Mouse (Mus musculus): ENCODE measurements around the gene Flnb.

DNA sequence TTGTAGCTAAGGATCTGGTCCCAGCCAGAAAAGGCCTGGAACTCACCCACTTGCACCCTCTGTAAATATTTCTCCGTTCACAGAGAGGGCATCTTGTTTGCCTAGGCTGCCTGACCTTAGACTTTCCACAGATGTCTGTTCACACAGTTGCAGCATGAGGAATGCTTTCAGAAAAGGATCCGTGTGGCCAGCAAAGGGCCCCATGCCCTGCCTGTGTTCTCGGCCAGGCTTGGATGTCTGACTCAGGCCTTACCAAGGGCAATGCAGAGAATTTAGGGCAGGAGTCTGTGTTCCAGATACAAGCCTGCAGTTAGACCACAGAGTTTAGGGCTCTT lies 126.0 kb downstream of the Flnb start:
- TF ChIP-seq CTCF (IDR thresholded peaks at IDR 0.05; ENCODE audit: control insufficient read depth, insufficient read depth, insufficient replicate concordance, low read depth, low read length) = no peak
- no peak for TF ChIP-seq POLR2A (IDR thresholded peaks at IDR 0.05; ENCODE audit: control insufficient read depth, low read depth, low read length)
